Mouse (Mus musculus) thymus, adult 2 months (tissue): ENCODE results near the gene Resp18. TPM values are rescaled to one million over a fixed set of nuclear protein-coding genes. Genes with fewer than 3 reads are reported as not detected.
A peak's percentile ranks its signal among the peaks of the same experiment; 100 is the strongest.

ENCODE experiments used
- DNase-seq: peaks from one replicate; pipeline ENCODE4 v3.0.0; 2021
- H3K27ac ChIP-seq: fragments of 200-500 bp; 2 replicates; pipeline ENCODE4 v1.5.1; 2012; ENCODE audit warnings: low read length, control low read depth; ENCODE audit not compliant: control insufficient read depth, insufficient read depth
- H3K27me3 ChIP-seq: fragments of 200-500 bp; 2 replicates; pipeline ENCODE4 v1.6.1; 2012; ENCODE audit warnings: mild to moderate bottlenecking, low read length, moderate library complexity, mixed read lengths; ENCODE audit not compliant: control insufficient read depth, insufficient read depth
- H3K36me3 ChIP-seq: fragments of 200-500 bp; 2 replicates; pipeline ENCODE4 v1.6.1; 2012; ENCODE audit warnings: mild to moderate bottlenecking, low read length, moderate library complexity; ENCODE audit not compliant: control insufficient read depth, insufficient read depth
- H3K4me1 ChIP-seq: fragments of 200-500 bp; replicated peaks from 2 replicates; pipeline ENCODE4 v1.6.1; 2012; ENCODE audit warnings: low read length; ENCODE audit not compliant: control insufficient read depth, insufficient read depth
- H3K4me3 ChIP-seq: fragments of 200-500 bp; 2 replicates; pipeline ENCODE4 v1.5.1; 2012; ENCODE audit warnings: mild to moderate bottlenecking, low read length, control low read depth, moderate library complexity; ENCODE audit not compliant: control insufficient read depth, insufficient read depth
- CTCF ChIP-seq: fragments of 200-500 bp; IDR thresholded peaks from 2 replicates; pipeline ENCODE4 v1.5.1; 2012; ENCODE audit warnings: mild to moderate bottlenecking, control low read depth, low read length, moderate library complexity, borderline replicate concordance; ENCODE audit not compliant: control insufficient read depth, poor library complexity, insufficient read depth; ENCODE audit errors: extremely low read depth
- POLR2A ChIP-seq: fragments of 200-500 bp; IDR thresholded peaks from 2 replicates; pipeline ENCODE4 v1.6.1; 2012; ENCODE audit warnings: mild to moderate bottlenecking, low read length, control low read depth, moderate library complexity; ENCODE audit not compliant: control insufficient read depth, poor library complexity, insufficient read depth; ENCODE audit errors: extremely low read depth
- WGBS: fragments of 180-500 bp; shearing (Covaris S2); methylation state at CpG from one replicate; pipeline ENCODE4 v1.1.7; 2018; 5-methylcytosine and 5-hydroxymethylcytosine counted together
- polyA plus RNA-seq: library from polyadenylated mRNA; depleted of rRNA; stranded (reverse); fragments of >200 nt; gene quantifications from 2 replicates; pipeline ENCODE4 v1.2.3, GENCODE M21; 2012; rRNA removed

Resp18 gene
- polyA plus RNA-seq, 1 experiment = 9.0 TPM

- Histone ChIP-seq H3K36me3 (no peaks in the 10 kb centered on the region), H3K27ac (no peak overlapping the region), H3K4me1 (peaks cover 11% of the 10 kb centered on the region), H3K27me3 (no peaks in the 10 kb centered on the region), H3K4me3 (no peak overlapping the region)
- no peak for DNase-seq
- WGBS = 48% methylated on average over 4 of the region's 4 CpGs
- TF ChIP-seq CTCF (no peak), POLR2A (no peak)
Observed at GRCm38 (mm10) chr1:75229158-75229557, 49.1 kb downstream of the Resp18 start.

GRCm38 (mm10) chr1:75227653-75228052 lies 50.6 kb downstream of the Resp18 start:
- Histone ChIP-seq H3K4me3 (no peak overlapping the region), H3K27ac (no peak overlapping the region), H3K36me3 (no peaks in the 10 kb centered on the region), H3K27me3 (no peaks in the 10 kb centered on the region), H3K4me1 (peaks cover 21% of the 10 kb centered on the region)
- WGBS = 96% methylated on average over 1 of the region's 1 CpGs
- DNase-seq = no peak
- no peak for TF ChIP-seq CTCF
- TF ChIP-seq POLR2A = no peak

GRCm38 (mm10) chr1:75226138-75226537 lies 52.1 kb downstream of the Resp18 start:
- TF ChIP-seq CTCF = no peak
- TF ChIP-seq POLR2A = no peak
- WGBS = 49% methylated on average over 2 of the region's 2 CpGs
- H3K4me1 ChIP-seq = peaks cover 30% of the 10 kb centered on the region

GRCm38 (mm10) chr1:75225473-75225872 lies 52.7 kb downstream of the Resp18 start:
- H3K36me3 ChIP-seq = no peaks in the 10 kb centered on the region
- no peak overlapping the region; the same call in 1 of the 2 replicates for H3K27ac ChIP-seq
- TF ChIP-seq POLR2A (no peak), CTCF (no peak)
- H3K4me1 ChIP-seq = peaks cover 30% of the 10 kb centered on the region
- H3K27me3 ChIP-seq = no peaks in the 10 kb centered on the region
- no peak overlapping the region for H3K4me3 ChIP-seq
- DNase-seq = no peak
- 7% methylated on average over 3 of the region's 3 CpGs for WGBS

More at GRCm38 (mm10) chr1:75226138-75226537, 52.1 kb downstream of the Resp18 start:
- Histone ChIP-seq H3K27me3 (no peaks in the 10 kb centered on the region), H3K27ac (no peak overlapping the region; the same call in 1 of the 2 replicates), H3K4me3 (no peak overlapping the region), H3K36me3 (no peaks in the 10 kb centered on the region)
- DNase-seq = no peak

GRCm38 (mm10) chr1:75223532-75223931 lies 54.7 kb downstream of the Resp18 start:
- H3K4me1 ChIP-seq = peaks cover 36% of the 10 kb centered on the region
- WGBS = 3% methylated on average over 6 of the region's 6 CpGs
- no peaks in the 10 kb centered on the region for H3K27me3 ChIP-seq
- peak; percentile 43 for DNase-seq
- no peaks in the 10 kb centered on the region for H3K36me3 ChIP-seq
- TF ChIP-seq CTCF = no peak
- no peak for TF ChIP-seq POLR2A
- peak overlapping the region; percentile 75 for H3K27ac ChIP-seq
- no peak overlapping the region for H3K4me3 ChIP-seq

GRCm38 (mm10) chr1:75222926-75223325 lies 55.3 kb downstream of the Resp18 start:
- DNase-seq = peak; percentile 65
- TF ChIP-seq CTCF (no peak), POLR2A (no peak)
- H3K4me1 ChIP-seq = peaks cover 38% of the 10 kb centered on the region
- WGBS = 33% methylated on average over 6 of the region's 6 CpGs
- H3K27ac ChIP-seq = peak overlapping the region; percentile 78
- no peaks in the 10 kb centered on the region for H3K36me3 ChIP-seq
- H3K27me3 ChIP-seq = no peaks in the 10 kb centered on the region
- H3K4me3 ChIP-seq = no peak overlapping the region

Other genes starting within 250 kb of the Resp18 start
- gene Nhej1, start 153.2 kb downstream of the Resp18 start, polyA plus RNA-seq = 4.7 and 5.5 TPM in 2 replicates
- gene Slc23a3, start 144.5 kb downstream of the Resp18 start, polyA plus RNA-seq = 1.9 and 2.3 TPM in 2 replicates
- 126 and 141 TPM in 2 replicates for gene Cnppd1, start 135.7 kb downstream of the Resp18 start, polyA plus RNA-seq
- gene Retreg2, start 135.6 kb downstream of the Resp18 start, polyA plus RNA-seq = 167 and 179 TPM in 2 replicates
- 90.8 and 106 TPM in 2 replicates for gene Zfand2b, start 109.8 kb downstream of the Resp18 start, polyA plus RNA-seq
- 10.2 and 10.9 TPM in 2 replicates for gene Abcb6, start 98.0 kb downstream of the Resp18 start, polyA plus RNA-seq
- gene Ankzf1, start 86.3 kb downstream of the Resp18 start, polyA plus RNA-seq = 22.7 and 24.0 TPM in 2 replicates
- 79.1 and 81.6 TPM in 2 replicates for gene Atg9a, start 86.2 kb downstream of the Resp18 start, polyA plus RNA-seq
- gene Glb1l, start 67.6 kb downstream of the Resp18 start, polyA plus RNA-seq = 11.7 and 14.4 TPM in 2 replicates
- gene Stk16, start 67.6 kb downstream of the Resp18 start, polyA plus RNA-seq = 340 and 342 TPM in 2 replicates
- 139 and 162 TPM in 2 replicates for gene Tuba4a, start 58.5 kb downstream of the Resp18 start, polyA plus RNA-seq
- not detected in 2 replicates for gene A630095N17Rik, start 46.3 kb downstream of the Resp18 start, polyA plus RNA-seq
- gene Dnajb2, start 42.0 kb downstream of the Resp18 start, polyA plus RNA-seq = 19.9 and 22.3 TPM in 2 replicates
- 2.6 and 3.0 TPM in 2 replicates for gene Ptprn, start 13.9 kb downstream of the Resp18 start, polyA plus RNA-seq
- 112 and 132 TPM in 2 replicates for gene Dnpep, start 39.6 kb upstream of the Resp18 start, polyA plus RNA-seq
- 6.8 and 31.6 TPM in 2 replicates for gene Des, start 81.9 kb upstream of the Resp18 start, polyA plus RNA-seq
- gene Speg, start 96.9 kb upstream of the Resp18 start, polyA plus RNA-seq = 11.0 and 12.1 TPM in 2 replicates
- 102 and 128 TPM in 2 replicates for gene Gmppa, start 157.5 kb upstream of the Resp18 start, polyA plus RNA-seq
- gene Asic4, start 172.0 kb upstream of the Resp18 start, polyA plus RNA-seq = 0.05 TPM in 2 replicates
- 38.7 and 43.7 TPM in 2 replicates for gene Chpf, start 200.9 kb upstream of the Resp18 start, polyA plus RNA-seq
- gene Tmem198, start 201.1 kb upstream of the Resp18 start, polyA plus RNA-seq = 3.0 and 3.5 TPM in 2 replicates
- gene Obsl1, start 228.0 kb upstream of the Resp18 start, polyA plus RNA-seq = 17.9 and 23.1 TPM in 2 replicates
- 9.6 and 19.9 TPM in 2 replicates for gene Inha, start 228.7 kb upstream of the Resp18 start, polyA plus RNA-seq
- gene Stk11ip, start 243.1 kb upstream of the Resp18 start, polyA plus RNA-seq = 73.2 and 93.0 TPM in 2 replicates